Mouse (Mus musculus) lung, embryonic 16.5 days (tissue): Measurements from ENCODE around the gene Lmf1. TPM values are rescaled to one million over a fixed set of nuclear protein-coding genes. Genes with fewer than 3 reads are reported as not detected.

Experiments used
- ATAC-seq: fragments of 200-750 bp; cut with Nextera tagmentation; 2 replicates; pipeline ENCODE4 v1.8.0; 2017; ENCODE audit warnings: low read depth, mild to moderate bottlenecking, moderate library complexity
- H3K27ac ChIP-seq: fragments of 300-500 bp; sonication (generic); 2 replicates; pipeline ENCODE4 v1.5.1; 2014; ENCODE audit warnings: mild to moderate bottlenecking, control low read depth, low read length
- H3K27me3 ChIP-seq: fragments of 300-500 bp; sonication (generic); 2 replicates; pipeline ENCODE4 v1.6.1; 2014; ENCODE audit warnings: low read depth, low read length, mixed read lengths; ENCODE audit not compliant: control insufficient read depth, insufficient read depth
- H3K36me3 ChIP-seq: fragments of 300-500 bp; sonication (generic); 2 replicates; pipeline ENCODE4 v1.6.1; 2014; ENCODE audit warnings: low read length; ENCODE audit not compliant: control insufficient read depth, insufficient read depth
- H3K4me1 ChIP-seq: fragments of 300-500 bp; sonication (generic); replicated peaks from 2 replicates; pipeline ENCODE4 v1.6.1; 2014; ENCODE audit warnings: low read length, mixed read lengths; ENCODE audit not compliant: control insufficient read depth, insufficient read depth
- H3K4me2 ChIP-seq: fragments of 300-500 bp; sonication (generic); 2 replicates; pipeline ENCODE4 v1.6.1; 2014; ENCODE audit warnings: low read depth, low read length, control low read depth
- H3K4me3 ChIP-seq: fragments of 300-500 bp; sonication (generic); 2 replicates; pipeline ENCODE4 v1.5.1; 2014; ENCODE audit warnings: mild to moderate bottlenecking, low read length, control low read depth
- H3K9ac ChIP-seq: fragments of 300-500 bp; sonication (generic); 2 replicates; pipeline ENCODE4 v1.6.1; 2014; ENCODE audit warnings: low read length, control low read depth
- H3K9me3 ChIP-seq: fragments of 300-500 bp; sonication (generic); 2 replicates; pipeline ENCODE4 v1.6.1; 2016; ENCODE audit warnings: low read length; ENCODE audit not compliant: control insufficient read depth
- WGBS: fragments of 180-500 bp; shearing (Covaris S2); extraction: QIAGEN DNeasy Blood & Tissue Kit; methylation state at CpG from one replicate; pipeline ENCODE4 v1.1.7; 2014; 5-methylcytosine and 5-hydroxymethylcytosine counted together
- polyA plus RNA-seq: library from polyadenylated mRNA; unstranded; fragments of >200 nt; fragmentation: Nextera tagmentation; extraction: Ambion mirVana; gene quantifications from 2 replicates; pipeline ENCODE4 v1.2.1, GENCODE M21; 2015

The Lmf1 gene
- polyA plus RNA-seq, 1 experiment from 2014 or later = 26.9 TPM

- Histone ChIP-seq H3K4me1 (peaks cover 13% of the 10 kb centered on the region), H3K4me2 (no peak overlapping the region), H3K9me3 (no peaks in the 10 kb centered on the region), H3K36me3 (no peaks in the 10 kb centered on the region), H3K4me3 (no peak overlapping the region), H3K27me3 (peaks cover 26% of the 10 kb centered on the region), H3K9ac (no peak overlapping the region), H3K27ac (no peak overlapping the region)
- ATAC-seq = no peak
- WGBS = 72% methylated on average over 13 of the region's 13 CpGs
These were observed 11.6 kb upstream of the Lmf1 start for GRCm38 (mm10) chr17:25567261-25567660.

- Histone ChIP-seq H3K9ac (no peak overlapping the region), H3K36me3 (no peaks in the 10 kb centered on the region), H3K4me3 (no peak overlapping the region), H3K9me3 (no peaks in the 10 kb centered on the region), H3K27me3 (peaks cover 26% of the 10 kb centered on the region), H3K4me2 (no peak overlapping the region), H3K4me1 (peaks cover 13% of the 10 kb centered on the region), H3K27ac (no peak overlapping the region)
- WGBS = 13% methylated on average over 14 of the region's 14 CpGs
- no peak for ATAC-seq
These were observed 11.1 kb upstream of the Lmf1 start for GRCm38 (mm10) chr17:25567745-25568144.

- H3K4me1 ChIP-seq = peaks cover 13% of the 10 kb centered on the region
- H3K27me3 ChIP-seq = peaks cover 26% of the 10 kb centered on the region
- no peak for ATAC-seq
- H3K9me3 ChIP-seq = no peaks in the 10 kb centered on the region
- WGBS = 26% methylated on average over 10 of the region's 10 CpGs
- no peaks in the 10 kb centered on the region for H3K36me3 ChIP-seq
- no peak overlapping the region for H3K27ac ChIP-seq
- H3K9ac ChIP-seq = no peak overlapping the region
- no peak overlapping the region for H3K4me3 ChIP-seq
- no peak overlapping the region for H3K4me2 ChIP-seq
These were observed 10.7 kb upstream of the Lmf1 start for GRCm38 (mm10) chr17:25568206-25568605.

GRCm38 (mm10) chr17:25568880-25569279 is 10.0 kb upstream of the Lmf1 start:
- Histone ChIP-seq H3K9me3 (no peaks in the 10 kb centered on the region), H3K36me3 (no peaks in the 10 kb centered on the region), H3K9ac (no peak overlapping the region), H3K27me3 (peaks cover 26% of the 10 kb centered on the region), H3K27ac (no peak overlapping the region), H3K4me3 (no peak overlapping the region), H3K4me1 (peaks cover 13% of the 10 kb centered on the region), H3K4me2 (no peak overlapping the region)
- WGBS = 72% methylated on average over 11 of the region's 11 CpGs
- ATAC-seq = no peak

DNA sequence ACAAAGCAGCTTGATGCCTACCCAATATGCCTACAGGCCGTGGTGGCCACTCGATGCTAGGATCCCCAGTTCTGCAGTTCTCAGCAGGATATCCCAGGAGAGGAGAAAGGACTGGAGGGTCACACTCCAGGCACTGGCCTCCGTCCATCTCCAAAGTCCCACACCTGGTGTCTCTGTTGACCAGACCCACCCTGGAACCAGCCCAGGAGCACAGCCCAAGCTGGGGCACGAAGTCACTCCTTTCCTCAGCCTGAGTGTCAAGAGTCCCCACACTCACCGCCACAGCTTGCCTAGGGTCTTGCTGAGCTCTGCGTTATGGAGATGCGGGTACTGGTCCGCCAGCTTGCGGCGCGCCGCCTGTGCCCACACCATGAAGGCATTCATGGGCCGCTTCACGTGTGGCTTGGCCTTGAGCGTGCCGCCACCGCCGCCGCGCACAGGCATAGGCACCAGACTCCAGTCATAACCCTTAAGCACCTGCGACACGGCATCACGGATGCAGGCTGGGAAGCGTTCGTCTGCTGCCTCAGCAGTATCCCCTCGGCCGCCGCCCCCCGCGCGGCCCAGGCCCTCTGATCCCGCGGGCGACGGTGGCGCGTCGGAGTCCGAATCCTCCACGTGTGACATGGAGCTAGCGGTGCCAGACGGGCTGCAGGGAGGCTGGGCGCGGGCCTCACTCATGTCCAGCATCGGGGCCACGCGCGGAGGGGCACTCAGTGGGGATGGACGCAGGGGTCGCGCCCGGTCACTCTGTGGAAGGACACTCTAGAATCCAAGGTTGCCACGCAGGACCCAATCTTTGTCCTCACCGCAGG is 8.8 kb upstream of the Lmf1 start:
- no peaks in the 10 kb centered on the region for H3K9me3 ChIP-seq
- H3K4me1 ChIP-seq = peaks cover 13% of the 10 kb centered on the region
- H3K4me2 ChIP-seq = peak overlapping the region; percentile 97
- H3K4me3 ChIP-seq = peak overlapping the region; percentile 57
- peaks cover 26% of the 10 kb centered on the region for H3K27me3 ChIP-seq
- 3% methylated on average over 54 of the region's 54 CpGs for WGBS
- no peak overlapping the region for H3K27ac ChIP-seq
- no peaks in the 10 kb centered on the region for H3K36me3 ChIP-seq
- peak; percentile 23; the same call in 1 of the 2 replicates for ATAC-seq
- peak overlapping the region; percentile 57 for H3K9ac ChIP-seq

DNA sequence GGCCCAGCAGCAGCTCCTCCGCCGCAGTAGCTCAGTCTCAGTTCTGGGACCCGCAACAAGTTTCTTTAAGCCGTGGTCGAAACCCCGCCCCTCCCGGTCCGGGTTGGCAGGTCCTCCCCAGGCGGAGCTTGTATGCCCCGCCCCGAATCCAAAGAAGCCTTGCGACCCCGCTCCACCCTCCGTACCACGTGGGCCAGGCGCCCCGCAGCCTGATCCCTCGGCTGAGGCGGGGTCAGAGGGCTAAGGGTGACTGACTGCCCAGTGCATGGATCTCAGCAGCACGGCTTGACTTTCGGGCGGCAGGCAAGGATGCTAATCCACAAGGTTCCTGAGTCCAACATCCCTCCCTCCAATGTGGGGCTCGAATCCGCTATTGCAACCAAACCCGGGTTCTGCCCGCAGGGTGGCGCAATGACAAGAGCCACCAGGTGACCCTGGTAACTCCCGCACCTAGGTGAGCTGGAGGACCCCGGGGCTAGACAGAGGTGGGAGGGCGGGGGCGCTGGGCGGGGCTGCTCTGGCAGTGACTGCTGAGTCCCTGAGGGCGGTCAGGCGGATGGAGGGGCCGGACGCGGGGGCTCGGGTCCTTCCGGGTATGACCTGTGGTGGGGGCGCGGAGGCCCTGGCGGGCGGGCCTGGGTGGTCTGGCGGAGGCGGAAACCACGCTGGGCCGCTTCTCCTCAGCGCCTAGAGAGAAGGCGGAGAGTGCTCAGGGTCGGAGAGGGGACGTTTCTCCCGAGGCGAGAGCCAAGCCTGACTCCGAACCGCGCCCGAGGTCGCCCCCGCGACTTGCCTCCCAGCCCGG is 8.0 kb upstream of the Lmf1 start, which contains the start of gene Sox8:
Gene Sox8, minus strand, starts transcription at position 39 of the 805 bp plus-strand sequence.
- Histone ChIP-seq H3K27ac (no peak within 1 kb of the TSS), H3K4me1 (peaks cover 17% of the 10 kb centered on the region), H3K4me3 (peak within 1 kb of the TSS; percentile 57), H3K9me3 (no peaks in the 10 kb centered on the region), H3K9ac (peak within 1 kb of the TSS; percentile 57), H3K27me3 (peaks cover 26% of the 10 kb centered on the region), H3K36me3 (no peaks in the 10 kb centered on the region), H3K4me2 (peak within 1 kb of the TSS; percentile 97)
- under 1% methylated on average over 56 of the region's 61 CpGs for WGBS
- ATAC-seq = peak; percentile 88

GRCm38 (mm10) chr17:25571453-25571820 is 7.4 kb upstream of the Lmf1 start:
- no peak for ATAC-seq
- Histone ChIP-seq H3K4me3 (peak overlapping the region; percentile 57), H3K36me3 (no peaks in the 10 kb centered on the region), H3K4me1 (peaks cover 17% of the 10 kb centered on the region), H3K4me2 (peak overlapping the region; percentile 97), H3K9ac (peak overlapping the region; percentile 57), H3K9me3 (no peaks in the 10 kb centered on the region), H3K27ac (no peak overlapping the region), H3K27me3 (peaks cover 26% of the 10 kb centered on the region)
- WGBS = 7% methylated on average over 8 of the region's 8 CpGs

DNA sequence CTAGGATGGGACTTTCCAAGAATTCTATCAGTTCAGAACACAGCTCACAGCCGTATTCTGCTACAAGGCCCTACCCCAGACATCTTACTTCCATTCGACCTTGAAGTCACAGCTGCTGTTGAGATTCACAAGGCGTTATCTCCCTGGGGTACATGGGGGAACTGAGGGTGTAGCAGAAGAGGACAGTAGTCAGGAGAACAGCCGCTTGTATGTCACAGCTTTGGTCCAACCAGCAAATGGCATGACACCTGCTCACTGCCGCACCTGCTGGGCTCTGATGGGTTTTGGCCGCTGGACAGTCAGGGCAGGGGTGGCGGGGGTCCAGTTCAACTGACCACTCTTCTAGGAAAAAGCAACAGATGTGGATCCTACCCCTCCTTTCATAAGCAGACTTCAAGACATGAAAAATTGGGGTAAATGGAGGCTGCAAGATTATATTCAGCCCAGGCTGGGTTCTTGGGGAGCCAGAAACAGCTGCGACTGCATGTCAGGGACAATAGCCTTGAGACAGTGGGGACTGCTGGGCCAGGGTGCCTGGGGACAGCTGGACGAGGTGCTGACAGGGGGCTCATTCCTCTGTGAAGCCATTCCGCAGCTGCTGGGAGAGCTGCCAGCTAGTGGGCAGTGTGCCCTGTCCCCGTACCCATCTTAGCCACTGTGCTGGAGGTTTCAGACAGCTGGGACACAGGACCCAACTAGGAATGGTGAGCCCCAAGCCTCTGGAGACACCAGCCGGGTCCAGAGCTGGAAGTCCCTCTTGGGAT is 3.5 kb upstream of the Lmf1 start:
- Histone ChIP-seq H3K36me3 (no peaks in the 10 kb centered on the region), H3K9ac (no peak overlapping the region), H3K27me3 (peaks cover 3% of the 10 kb centered on the region), H3K27ac (no peak overlapping the region), H3K4me3 (no peak overlapping the region), H3K9me3 (no peaks in the 10 kb centered on the region), H3K4me1 (peaks cover 21% of the 10 kb centered on the region), H3K4me2 (no peak overlapping the region)
- WGBS = 58% methylated on average over 12 of the region's 12 CpGs
- ATAC-seq = no peak

DNA sequence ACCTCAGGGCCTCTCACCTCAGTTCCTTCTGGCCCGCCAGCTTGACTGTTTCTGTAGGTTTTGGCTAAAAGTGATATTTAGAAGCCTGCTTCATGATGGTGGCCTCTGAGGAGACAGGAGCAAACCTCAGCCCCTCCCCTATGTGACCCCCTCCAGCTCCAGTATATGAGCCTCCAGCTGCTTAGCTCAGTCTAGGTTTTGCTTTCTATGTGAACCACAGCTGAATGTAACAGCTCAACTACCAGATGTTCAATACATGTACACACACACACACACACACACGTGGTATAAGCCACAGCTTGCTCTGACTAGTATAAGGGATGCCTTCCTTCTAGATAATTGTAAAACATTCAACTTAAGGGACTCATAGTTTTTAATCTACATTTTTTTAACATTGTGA is 2.9 kb upstream of the Lmf1 start:
- Histone ChIP-seq H3K27ac (no peak overlapping the region), H3K4me3 (no peak overlapping the region), H3K36me3 (no peaks in the 10 kb centered on the region), H3K9me3 (no peaks in the 10 kb centered on the region), H3K9ac (no peak overlapping the region), H3K4me2 (no peak overlapping the region), H3K4me1 (peaks cover 16% of the 10 kb centered on the region), H3K27me3 (peaks cover 2% of the 10 kb centered on the region; the same call in 1 of the 2 replicates)
- ATAC-seq = no peak
- 61% methylated on average over 2 of the region's 2 CpGs for WGBS
